Mouse (Mus musculus) forebrain, embryonic 12.5 days (tissue): Measurements from ENCODE around the gene Pycr2. TPM values are rescaled to one million over a fixed set of nuclear protein-coding genes. Genes with fewer than 3 reads are reported as not detected.

Source experiments
- ATAC-seq: fragments of 200-750 bp; cut with Nextera tagmentation; 2 replicates; pipeline ENCODE4 v1.8.0; 2017; ENCODE audit warnings: moderate TSS enrichment; ENCODE audit not compliant: low FRiP score
- H3K27ac ChIP-seq: fragments of 300-500 bp; sonication (generic); 2 replicates; pipeline ENCODE4 v1.5.1; 2016; ENCODE audit warnings: mild to moderate bottlenecking
- H3K27me3 ChIP-seq: fragments of 300-500 bp; sonication (generic); 2 replicates; pipeline ENCODE4 v1.6.1; 2016; ENCODE audit warnings: mild to moderate bottlenecking
- H3K36me3 ChIP-seq: fragments of 300-500 bp; sonication (generic); replicated peaks from 2 replicates; pipeline ENCODE4 v1.6.1; 2016; ENCODE audit warnings: mild to moderate bottlenecking
- H3K4me1 ChIP-seq: fragments of 300-500 bp; sonication (generic); 2 replicates; pipeline ENCODE4 v1.6.1; 2016
- H3K4me2 ChIP-seq: fragments of 300-500 bp; sonication (generic); 2 replicates; pipeline ENCODE4 v1.6.1; 2016; ENCODE audit warnings: mild to moderate bottlenecking, moderate library complexity
- H3K4me3 ChIP-seq: fragments of 300-500 bp; sonication (generic); replicated peaks from 2 replicates; pipeline ENCODE4 v1.5.1; 2016; ENCODE audit warnings: mild to moderate bottlenecking
- H3K9ac ChIP-seq: fragments of 300-500 bp; sonication (generic); 2 replicates; pipeline ENCODE4 v1.6.1; 2016; ENCODE audit warnings: mild to moderate bottlenecking
- H3K9me3 ChIP-seq: fragments of 300-500 bp; sonication (generic); 2 replicates; pipeline ENCODE4 v1.6.1; 2016
- WGBS: fragments of 180-500 bp; shearing (Covaris S2); methylation state at CpG from one replicate; pipeline ENCODE4 v1.1.7; 2016; 5-methylcytosine and 5-hydroxymethylcytosine counted together
- polyA plus RNA-seq: library from polyadenylated mRNA; unstranded; fragments of >200 nt; fragmentation: Nextera tagmentation; extraction: Ambion mirVana; gene quantifications from 2 replicates; pipeline ENCODE4 v1.2.1, GENCODE M21; 2016

The Pycr2 gene
- polyA plus RNA-seq, result 98.3 and 98.4 TPM in 2 replicates

- no peaks in the 10 kb centered on the region for H3K27me3 ChIP-seq
- H3K4me1 ChIP-seq, result peaks cover 21% of the 10 kb centered on the region
- H3K4me2 ChIP-seq, result peak within 1 kb of the TSS; percentile 81
- H3K4me3 ChIP-seq, result peak within 1 kb of the TSS; percentile 84
- no peaks in the 10 kb centered on the region for H3K9me3 ChIP-seq
- H3K9ac ChIP-seq, result peak within 1 kb of the TSS; percentile 86
- H3K36me3 ChIP-seq, result peaks cover 34% of the 10 kb centered on the region
- H3K27ac ChIP-seq, result peak within 1 kb of the TSS; percentile 84
- ATAC-seq, result peak; percentile 100
- under 1% methylated on average over 52 of the region's 52 CpGs for WGBS
Observed at GRCm38 (mm10) chr1:180904039-180904814, at the start of gene Pycr2. TSS of gene Pycr2 (plus strand) at chr1:180904293.

GRCm38 (mm10) chr1:180858763-180859162 is 45.3 kb upstream of the Pycr2 start:
- Histone ChIP-seq H3K36me3 (peaks cover 80% of the 10 kb centered on the region), H3K4me1 (no peaks in the 10 kb centered on the region), H3K4me3 (no peak overlapping the region), H3K4me2 (no peak overlapping the region), H3K9me3 (no peaks in the 10 kb centered on the region), H3K27ac (no peak overlapping the region), H3K9ac (no peak overlapping the region), H3K27me3 (no peaks in the 10 kb centered on the region)
- no peak for ATAC-seq

GRCm38 (mm10) chr1:180860030-180860429 is 44.1 kb upstream of the Pycr2 start:
- ATAC-seq, result no peak
- no peaks in the 10 kb centered on the region for H3K27me3 ChIP-seq
- H3K27ac ChIP-seq, result no peak overlapping the region
- no peak overlapping the region for H3K4me3 ChIP-seq
- peaks cover 90% of the 10 kb centered on the region for H3K36me3 ChIP-seq
- H3K4me1 ChIP-seq, result no peaks in the 10 kb centered on the region
- no peak overlapping the region for H3K4me2 ChIP-seq
- no peaks in the 10 kb centered on the region for H3K9me3 ChIP-seq
- WGBS, result 90% methylated on average over 6 of the region's 6 CpGs
- no peak overlapping the region for H3K9ac ChIP-seq

- ATAC-seq, result no peak
- no peaks in the 10 kb centered on the region for H3K9me3 ChIP-seq
- peaks cover 88% of the 10 kb centered on the region for H3K36me3 ChIP-seq
- H3K27me3 ChIP-seq, result no peaks in the 10 kb centered on the region
- 33% methylated on average over 1 of the region's 1 CpGs for WGBS
- H3K4me3 ChIP-seq, result no peak overlapping the region
- no peaks in the 10 kb centered on the region for H3K4me1 ChIP-seq
- H3K27ac ChIP-seq, result no peak overlapping the region
- H3K9ac ChIP-seq, result no peak overlapping the region
- H3K4me2 ChIP-seq, result no peak overlapping the region
Observed at GRCm38 (mm10) chr1:180863606-180864005, 40.5 kb upstream of the Pycr2 start.

DNA sequence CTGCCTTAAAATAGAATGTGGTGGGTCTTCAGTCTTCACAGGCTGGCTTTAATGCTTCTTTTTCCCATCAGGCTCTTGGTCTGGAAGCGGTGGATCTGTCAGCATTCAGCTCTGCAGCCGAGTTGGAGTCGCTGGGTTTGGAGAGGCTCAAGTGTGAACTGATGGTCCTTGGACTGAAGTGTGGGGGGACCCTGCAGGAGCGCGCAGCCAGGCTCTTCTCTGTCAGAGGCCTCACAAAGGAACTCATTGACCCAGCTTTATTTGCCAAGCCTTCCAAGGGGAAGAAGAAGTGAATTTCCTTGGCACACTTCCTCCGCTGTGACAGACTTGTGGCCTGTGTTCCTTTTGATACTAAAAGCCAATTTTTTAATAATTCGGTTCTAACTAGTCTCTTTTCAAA is 38.1 kb upstream of the Pycr2 start:
- Histone ChIP-seq H3K4me1 (no peaks in the 10 kb centered on the region), H3K4me2 (no peak overlapping the region), H3K27ac (no peak overlapping the region), H3K4me3 (no peak overlapping the region), H3K9me3 (no peaks in the 10 kb centered on the region), H3K36me3 (peaks cover 66% of the 10 kb centered on the region), H3K27me3 (no peaks in the 10 kb centered on the region), H3K9ac (no peak overlapping the region)
- no peak for ATAC-seq
- 91% methylated on average over 7 of the region's 7 CpGs for WGBS

GRCm38 (mm10) chr1:180870122-180870650 is 33.9 kb upstream of the Pycr2 start:
- no peaks in the 10 kb centered on the region for H3K27me3 ChIP-seq
- H3K4me2 ChIP-seq, result no peak overlapping the region
- H3K36me3 ChIP-seq, result peaks cover 29% of the 10 kb centered on the region
- 82% methylated on average over 13 of the region's 13 CpGs for WGBS
- no peak overlapping the region for H3K9ac ChIP-seq
- H3K27ac ChIP-seq, result no peak overlapping the region
- no peak for ATAC-seq
- H3K4me3 ChIP-seq, result no peak overlapping the region
- no peaks in the 10 kb centered on the region for H3K4me1 ChIP-seq
- H3K9me3 ChIP-seq, result no peaks in the 10 kb centered on the region

DNA sequence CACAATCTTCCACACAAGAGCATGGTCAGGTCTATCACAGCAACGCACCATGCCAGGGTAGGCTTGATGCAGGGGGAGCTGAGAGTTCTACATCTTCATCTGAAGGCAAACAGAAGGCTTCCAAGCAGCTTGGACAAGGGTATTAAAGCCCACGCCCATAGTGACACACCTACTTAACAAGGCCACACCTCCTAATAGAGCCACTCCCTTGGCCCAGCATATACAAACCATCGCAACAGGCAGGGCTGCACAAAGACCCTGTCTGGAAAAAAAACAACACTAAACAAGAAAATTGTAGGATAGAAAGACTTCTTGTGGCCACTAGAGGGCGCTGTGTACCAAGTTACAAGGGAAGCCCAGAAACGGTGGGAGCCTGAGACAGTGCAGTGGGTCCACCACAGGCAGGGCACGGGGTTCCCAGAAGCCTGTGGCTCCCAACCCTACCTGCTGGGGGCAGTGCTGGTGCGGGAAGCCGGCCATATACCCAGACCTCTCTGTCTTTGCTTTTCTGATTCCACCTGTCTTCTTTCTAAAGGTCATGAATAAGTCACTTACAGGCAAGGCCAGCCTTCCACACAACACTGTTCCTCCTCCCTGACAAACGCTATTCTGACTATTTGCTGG is 30.1 kb upstream of the Pycr2 start:
- no peak for ATAC-seq
- no peak overlapping the region for H3K27ac ChIP-seq
- 16% methylated on average over 9 of the region's 9 CpGs for WGBS
- H3K27me3 ChIP-seq, result no peaks in the 10 kb centered on the region
- H3K4me2 ChIP-seq, result no peak overlapping the region
- no peak overlapping the region for H3K4me3 ChIP-seq
- no peaks in the 10 kb centered on the region for H3K9me3 ChIP-seq
- no peak overlapping the region for H3K9ac ChIP-seq
- no peaks in the 10 kb centered on the region for H3K36me3 ChIP-seq
- H3K4me1 ChIP-seq, result no peaks in the 10 kb centered on the region

- Histone ChIP-seq H3K4me2 (no peak overlapping the region), H3K4me3 (no peak overlapping the region), H3K4me1 (no peaks in the 10 kb centered on the region), H3K9me3 (no peaks in the 10 kb centered on the region), H3K27me3 (no peaks in the 10 kb centered on the region), H3K9ac (no peak overlapping the region), H3K36me3 (no peaks in the 10 kb centered on the region), H3K27ac (no peak overlapping the region)
- 78% methylated on average over 2 of the region's 2 CpGs for WGBS
- ATAC-seq, result no peak
Observed at GRCm38 (mm10) chr1:180874615-180875014, 29.5 kb upstream of the Pycr2 start.

GRCm38 (mm10) chr1:180875126-180875525 is 29.0 kb upstream of the Pycr2 start:
- Histone ChIP-seq H3K36me3 (no peaks in the 10 kb centered on the region), H3K27ac (no peak overlapping the region), H3K4me2 (no peak overlapping the region), H3K4me1 (no peaks in the 10 kb centered on the region), H3K9me3 (no peaks in the 10 kb centered on the region), H3K4me3 (no peak overlapping the region), H3K27me3 (no peaks in the 10 kb centered on the region), H3K9ac (no peak overlapping the region)
- ATAC-seq, result no peak
- WGBS, result 90% methylated on average over 9 of the region's 9 CpGs

GRCm38 (mm10) chr1:180877466-180877865 is 26.6 kb upstream of the Pycr2 start:
- H3K27me3 ChIP-seq, result no peaks in the 10 kb centered on the region
- no peaks in the 10 kb centered on the region for H3K4me1 ChIP-seq
- no peak overlapping the region for H3K9ac ChIP-seq
- H3K4me3 ChIP-seq, result no peak overlapping the region
- H3K27ac ChIP-seq, result no peak overlapping the region
- no peaks in the 10 kb centered on the region for H3K9me3 ChIP-seq
- H3K4me2 ChIP-seq, result no peak overlapping the region
- no peak for ATAC-seq
- H3K36me3 ChIP-seq, result no peaks in the 10 kb centered on the region
- WGBS, result 75% methylated on average over 4 of the region's 4 CpGs

DNA sequence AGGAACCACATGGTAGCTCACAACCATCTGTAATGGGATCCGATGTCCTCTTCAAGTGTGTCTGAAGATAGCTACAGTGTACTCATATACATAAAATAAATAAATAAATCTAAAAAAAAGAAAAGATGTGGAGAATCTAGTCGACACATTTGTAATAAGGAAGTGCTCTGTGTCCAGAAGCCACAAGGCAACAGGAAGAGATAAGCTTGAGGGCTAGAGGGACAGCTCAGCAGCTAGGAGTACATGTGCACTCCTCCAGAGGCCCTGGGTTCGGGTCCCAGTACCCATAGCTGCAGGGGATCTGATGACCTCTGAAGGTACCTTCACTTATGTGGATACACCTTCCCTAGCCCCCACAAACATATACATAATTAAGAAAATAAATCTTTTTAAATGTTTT is 22.3 kb upstream of the Pycr2 start:
- Histone ChIP-seq H3K27ac (no peak overlapping the region), H3K36me3 (no peaks in the 10 kb centered on the region), H3K4me3 (no peak overlapping the region), H3K27me3 (no peaks in the 10 kb centered on the region), H3K4me1 (no peaks in the 10 kb centered on the region), H3K4me2 (no peak overlapping the region), H3K9ac (no peak overlapping the region), H3K9me3 (no peaks in the 10 kb centered on the region)
- 86% methylated on average over 3 of the region's 3 CpGs for WGBS
- ATAC-seq, result no peak

- H3K4me1 ChIP-seq, result peaks cover 9% of the 10 kb centered on the region
- ATAC-seq, result no peak
- WGBS, result 50% methylated on average over 7 of the region's 7 CpGs
- no peak overlapping the region for H3K4me3 ChIP-seq
- H3K27ac ChIP-seq, result no peak overlapping the region
- H3K36me3 ChIP-seq, result no peaks in the 10 kb centered on the region
- peaks cover 4% of the 10 kb centered on the region for H3K27me3 ChIP-seq
- H3K9ac ChIP-seq, result no peak overlapping the region
- H3K9me3 ChIP-seq, result no peaks in the 10 kb centered on the region
- no peak overlapping the region for H3K4me2 ChIP-seq
Observed at GRCm38 (mm10) chr1:180883731-180884130, 20.4 kb upstream of the Pycr2 start.

- Histone ChIP-seq H3K27ac (no peak overlapping the region), H3K27me3 (peaks cover 7% of the 10 kb centered on the region), H3K4me1 (peaks cover 14% of the 10 kb centered on the region), H3K9ac (no peak overlapping the region), H3K36me3 (no peaks in the 10 kb centered on the region), H3K9me3 (no peaks in the 10 kb centered on the region), H3K4me2 (no peak overlapping the region), H3K4me3 (no peak overlapping the region)
- WGBS, result 88% methylated on average over 9 of the region's 9 CpGs
- ATAC-seq, result no peak
Observed at GRCm38 (mm10) chr1:180884484-180884883, 19.6 kb upstream of the Pycr2 start.
